Mouse (Mus musculus) heart, postnatal 25 days (tissue): Measurements from ENCODE around the gene Fastkd2. TPM values are rescaled to one million over a fixed set of nuclear protein-coding genes. Genes with fewer than 3 reads are reported as not detected.

Experiments used
- total RNA-seq, 2 experiments: library from RNA; stranded (reverse); gene quantifications; 2 replicates each; pipeline ENCODE4 v1.2.3; 2021

Gene Fastkd2
- total RNA-seq, 2 experiments from 2014 or later: 30.7 to 34.4 TPM

Other genes starting within 250 kb of the Fastkd2 start
- not detected for gene Gm39653, start 114.6 kb upstream of the Fastkd2 start, total RNA-seq
- not detected for gene Dytn, start 43.7 kb upstream of the Fastkd2 start, total RNA-seq
- gene Mdh1b, start 296 bp upstream of the Fastkd2 start, total RNA-seq: not detected
- gene 4933402D24Rik, start 38.7 kb downstream of the Fastkd2 start, total RNA-seq: not detected